Mouse (Mus musculus) midbrain, embryonic 14.5 days (tissue): ENCODE results near the gene 6030408B16Rik. TPM values are rescaled to one million over a fixed set of nuclear protein-coding genes. Genes with fewer than 3 reads are reported as not detected.

ENCODE experiments used
- polyA plus RNA-seq: library from polyadenylated mRNA; unstranded; fragments of >200 nt; fragmentation: Nextera tagmentation; extraction: Ambion mirVana; gene quantifications from 2 replicates; pipeline ENCODE4 v1.2.1, GENCODE M21; 2014

Gene 6030408B16Rik
- polyA plus RNA-seq, 1 experiment from 2014 or later, result 0.30 TPM

Other genes starting within 250 kb of the 6030408B16Rik start
- gene Gm47841, start 245.8 kb upstream of the 6030408B16Rik start, polyA plus RNA-seq, result not detected in 2 replicates
- gene Fignl2, start 214.6 kb upstream of the 6030408B16Rik start, polyA plus RNA-seq, result 0.09 and 0.11 TPM in 2 replicates
- not detected in 2 replicates for gene Ankrd33, start 177.5 kb upstream of the 6030408B16Rik start, polyA plus RNA-seq
- gene Acvrl1, start 164.7 kb upstream of the 6030408B16Rik start, polyA plus RNA-seq, result 3.3 and 4.4 TPM in 2 replicates
- gene Acvr1b, start 119.1 kb upstream of the 6030408B16Rik start, polyA plus RNA-seq, result 30.4 and 39.0 TPM in 2 replicates
- gene Grasp, start 69.0 kb upstream of the 6030408B16Rik start, polyA plus RNA-seq, result 0.93 and 0.97 TPM in 2 replicates
- gene Nr4a1, start 38.9 kb upstream of the 6030408B16Rik start, polyA plus RNA-seq, result 2.9 and 3.5 TPM in 2 replicates
- gene Atg101, start 8.9 kb upstream of the 6030408B16Rik start, polyA plus RNA-seq, result 61.2 and 87.4 TPM in 2 replicates
- gene Krt80, start 77.0 kb downstream of the 6030408B16Rik start, polyA plus RNA-seq, result not detected in 2 replicates
- 0.12 and 0.24 TPM in 2 replicates for gene Krt7, start 117.8 kb downstream of the 6030408B16Rik start, polyA plus RNA-seq
- 0.09 and 0.26 TPM in 2 replicates for gene Krt87, start 145.6 kb downstream of the 6030408B16Rik start, polyA plus RNA-seq
- not detected in 2 replicates for gene Krt88, start 154.5 kb downstream of the 6030408B16Rik start, polyA plus RNA-seq
- not detected in 2 replicates for gene Krt81, start 170.5 kb downstream of the 6030408B16Rik start, polyA plus RNA-seq
- gene Krt86, start 180.3 kb downstream of the 6030408B16Rik start, polyA plus RNA-seq, result 0.11 and 0.12 TPM in 2 replicates
- gene Krt83, start 198.3 kb downstream of the 6030408B16Rik start, polyA plus RNA-seq, result not detected in 2 replicates
- not detected in 2 replicates for gene Gm49425, start 224.0 kb downstream of the 6030408B16Rik start, polyA plus RNA-seq
- not detected in 2 replicates for gene Krt84, start 239.6 kb downstream of the 6030408B16Rik start, polyA plus RNA-seq